ENCODE assay signal across 9 mouse cellular contexts in genomic region chr5:114579714-114580357, GRCm38 (mm10). TPM values are rescaled to one million over a fixed set of nuclear protein-coding genes. Genes with fewer than 3 reads are reported as not detected.
DNase-seq lines count a peak whose midpoint lies in the region; TF ChIP-seq lines count a peak whose summit lies in the region.
"Had no signal": no experiment of that assay in that cellular context is flagged by ENCODE, and none has a peak within 500 bp of the region (broad histone marks: within the 10 kb centered on the region; RNA-seq: fewer than 3 reads in every experiment).

No protein-coding gene starts in this region.

- H3K4me3 ChIP-seq in thymus, adult 2 months (ENCODE audit: control insufficient read depth, insufficient read depth, low read length), result no peak overlapping the region

- WGBS in thymus, adult 2 months, result 76% methylated on average over 8 of the region's 8 CpGs

- no peak for TF ChIP-seq CTCF in thymus, adult 2 months (IDR thresholded peaks at IDR 0.05; ENCODE audit: borderline replicate concordance, control insufficient read depth, extremely low read depth, insufficient read depth, low read length, poor library complexity)

- no peak overlapping the region for H3K27ac ChIP-seq in thymus, adult 2 months (ENCODE audit: control insufficient read depth, insufficient read depth, low read length)
- H3K27ac ChIP-seq: kidney, postnatal 0 days had no signal

- peaks cover 52% of the 10 kb centered on the region for H3K4me1 ChIP-seq in thymus, adult 2 months (replicated peaks; ENCODE audit: control insufficient read depth, insufficient read depth, low read length)

- DNase-seq in layer of hippocampus, adult 11-12 months (ENCODE audit: low spot score), result peak; percentile 82
- DNase-seq in layer of hippocampus, adult 9-10 months (ENCODE audit: low spot score), result no peak
- peak; percentile 42 to 62 for DNase-seq in frontal cortex, adult 2 months (ENCODE audit: extremely low spot score in 1 of 2, low spot score in 1 of 2)
- peak; percentile 38 to 55 for DNase-seq in left cerebral cortex, adult 18-20 months (ENCODE audit: low spot score in 2 of 2)
- peak; percentile 84 to 87 for DNase-seq in right cerebral cortex, postnatal 10 days (ENCODE audit: low spot score in 2 of 2)
- no peak for DNase-seq in thymus, adult 2 months
- DNase-seq in adrenal gland, postnatal 25 days, result no peak
- DNase-seq in embryo, embryonic 9.5 days (ENCODE audit: extremely low spot score), result no peak

- no peaks in the 10 kb centered on the region for H3K27me3 ChIP-seq in thymus, adult 2 months (ENCODE audit: control insufficient read depth, insufficient read depth, low read length)

- no peaks in the 10 kb centered on the region for H3K36me3 ChIP-seq in thymus, adult 2 months (ENCODE audit: control insufficient read depth, insufficient read depth, low read length)

- TF ChIP-seq POLR2A in thymus, adult 2 months (IDR thresholded peaks at IDR 0.05; ENCODE audit: control insufficient read depth, extremely low read depth, insufficient read depth, low read length, poor library complexity), result no peak

RNA-seq across cellular contexts. Expression of gene Fam222a, which starts 12.0 kb away (rescaled TPM):
- polyA plus RNA-seq in frontal cortex, adult 2 months (2012; rRNA removed), result 8.3 and 10.6 TPM in 2 replicates
- 10 to 100 TPM; 10.9 to 11.0 TPM for total RNA-seq in left cerebral cortex, adult 18-20 months (2021)
- 15.3 and 18.4 TPM in 2 replicates for polyA plus RNA-seq in thymus, adult 2 months (2012; rRNA removed)
- total RNA-seq in adrenal gland, postnatal 25 days (2021), result 26.9 and 39.8 TPM in 2 replicates

Comparison
In these comparisons a context has a peak if more than half of its experiments do, and no peak if none do; other contexts are left out.
1. DNase-seq: peak in layer of hippocampus, adult 11-12 months (single experiment), frontal cortex, adult 2 months (2 of 2), left cerebral cortex, adult 18-20 months (2 of 2) and right cerebral cortex, postnatal 10 days (2 of 2); none in layer of hippocampus, adult 9-10 months (single experiment), thymus, adult 2 months (single experiment), adrenal gland, postnatal 25 days (single experiment) and embryo, embryonic 9.5 days (single experiment).